ENCODE assay signal across 9 mouse cellular contexts in the genomic region with DNA sequence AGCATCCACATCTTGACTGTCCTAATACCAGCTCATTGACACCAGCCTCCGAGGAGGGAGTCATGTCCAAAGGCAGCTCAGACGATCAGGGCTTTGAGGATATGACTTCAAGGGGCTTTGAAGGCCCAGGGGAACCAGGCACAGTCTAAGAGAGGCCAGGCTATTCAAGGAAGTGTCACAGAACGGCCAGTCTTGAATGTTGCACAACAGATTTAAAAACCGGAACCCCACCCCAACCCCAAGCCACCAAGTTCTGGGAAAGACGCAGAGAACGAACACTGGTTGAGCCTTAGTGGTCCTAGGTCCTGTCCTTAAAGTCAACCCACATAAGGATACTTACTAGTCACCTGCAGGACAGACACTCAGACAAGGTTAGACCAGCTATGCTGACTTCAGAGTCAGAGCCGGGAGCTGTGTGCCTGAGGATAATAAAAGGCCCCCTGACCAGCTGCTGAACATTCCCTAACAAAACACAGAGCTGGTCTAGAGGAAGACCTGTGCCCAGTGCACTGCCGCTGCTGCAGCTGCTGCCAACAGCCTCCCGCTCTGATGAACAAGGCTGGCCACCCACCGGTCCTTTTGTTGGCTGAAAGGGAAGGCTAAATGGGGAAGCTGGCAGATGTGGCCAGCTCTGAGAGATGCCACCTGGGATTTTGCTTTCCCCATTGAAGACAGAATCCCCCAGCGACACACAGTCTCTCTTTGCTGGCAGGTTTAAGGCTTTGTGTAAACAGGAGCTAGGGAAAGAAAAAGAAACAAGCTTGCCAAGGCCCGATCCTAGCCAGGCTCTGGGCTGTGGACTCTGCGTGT. TPM values are rescaled to one million over a fixed set of nuclear protein-coding genes. Genes with fewer than 3 reads are reported as not detected.
DNase-seq lines count a peak whose midpoint lies in the region; ATAC-seq lines count a peak whose summit lies in the region.
"Had no signal": no experiment of that assay in that cellular context is flagged by ENCODE, and none has a peak within 500 bp of the region (broad histone marks: within the 10 kb centered on the region; RNA-seq: fewer than 3 reads in every experiment).

No protein-coding gene starts in this region.

- H3K9ac ChIP-seq in neural tube, embryonic 11.5 days (ENCODE audit: low read length), result peak overlapping the region; percentile 28; the same call in 1 of the 2 replicates
- H3K9ac ChIP-seq in neural tube, embryonic 15.5 days (replicated peaks), result no peak overlapping the region
- H3K9ac ChIP-seq in lung, embryonic 16.5 days (ENCODE audit: low read length), result no peak overlapping the region
- H3K9ac ChIP-seq in stomach, embryonic 14.5 days (replicated peaks; ENCODE audit: low read depth, low read length), result no peak overlapping the region

- H3K27ac ChIP-seq in neural tube, embryonic 11.5 days (ENCODE audit: low read depth, low read length), result no peak overlapping the region
- no peak overlapping the region for H3K27ac ChIP-seq in neural tube, embryonic 15.5 days (replicated peaks)
- peak overlapping the region; percentile 63 for H3K27ac ChIP-seq in lung, embryonic 16.5 days (ENCODE audit: low read length)
- H3K27ac ChIP-seq in stomach, embryonic 14.5 days (ENCODE audit: low read length), result peak overlapping the region; percentile 40; the same call in 1 of the 2 replicates

- no peak overlapping the region for H3K4me2 ChIP-seq in neural tube, embryonic 11.5 days (ENCODE audit: low read depth)
- H3K4me2 ChIP-seq in neural tube, embryonic 15.5 days, result no peak overlapping the region
- no peak overlapping the region for H3K4me2 ChIP-seq in lung, embryonic 16.5 days (ENCODE audit: low read depth, low read length)
- H3K4me2 ChIP-seq in stomach, embryonic 14.5 days (replicated peaks; ENCODE audit: low read depth, low read length), result no peak overlapping the region

- H3K4me1 ChIP-seq in neural tube, embryonic 11.5 days (ENCODE audit: control insufficient read depth, insufficient read depth, low read length), result no peaks in the 10 kb centered on the region
- H3K4me1 ChIP-seq in neural tube, embryonic 15.5 days, result peaks cover 7% of the 10 kb centered on the region
- peaks cover 4% of the 10 kb centered on the region for H3K4me1 ChIP-seq in lung, embryonic 16.5 days (replicated peaks; ENCODE audit: control insufficient read depth, insufficient read depth, low read length)
- H3K4me1 ChIP-seq in stomach, embryonic 14.5 days (ENCODE audit: control insufficient read depth, insufficient read depth, low read length), result peaks cover 4% of the 10 kb centered on the region; the same call in 1 of the 2 replicates

- no peaks in the 10 kb centered on the region for H3K36me3 ChIP-seq in neural tube, embryonic 11.5 days (ENCODE audit: control insufficient read depth, insufficient read depth, low read length)
- H3K36me3 ChIP-seq in neural tube, embryonic 15.5 days, result no peaks in the 10 kb centered on the region
- no peaks in the 10 kb centered on the region for H3K36me3 ChIP-seq in lung, embryonic 16.5 days (ENCODE audit: control insufficient read depth, insufficient read depth, low read length)
- no peaks in the 10 kb centered on the region for H3K36me3 ChIP-seq in stomach, embryonic 14.5 days (ENCODE audit: control insufficient read depth, insufficient read depth, low read length)

- peak; percentile 42 for DNase-seq in neural tube, embryonic 11.5 days (ENCODE audit: low spot score)
- DNase-seq in heart, adult 8-10 months (ENCODE audit: low spot score), result peak; percentile 19
- DNase-seq in gastrocnemius, postnatal 10 days, result no peak
- no peak for DNase-seq in T-cell, adult 2 months (ENCODE audit: low spot score)
- no peak for DNase-seq in natural killer cell, adult 2 months (ENCODE audit: low spot score in 2 of 2)

- no peaks in the 10 kb centered on the region for H3K9me3 ChIP-seq in neural tube, embryonic 11.5 days (ENCODE audit: control insufficient read depth, low read length)
- H3K9me3 ChIP-seq in neural tube, embryonic 15.5 days (replicated peaks), result no peaks in the 10 kb centered on the region
- H3K9me3 ChIP-seq in lung, embryonic 16.5 days (ENCODE audit: control insufficient read depth, low read length), result no peaks in the 10 kb centered on the region
- no peaks in the 10 kb centered on the region for H3K9me3 ChIP-seq in stomach, embryonic 14.5 days (ENCODE audit: control insufficient read depth, low read depth, low read length)

- WGBS in neural tube, embryonic 11.5 days, result 45% methylated on average over 13 of the region's 13 CpGs
- WGBS in neural tube, embryonic 15.5 days, result 41% methylated on average over 13 of the region's 13 CpGs
- WGBS in lung, embryonic 16.5 days, result 25% methylated on average over 13 of the region's 13 CpGs
- 41% methylated on average over 13 of the region's 13 CpGs for WGBS in stomach, embryonic 14.5 days

- ATAC-seq in neural tube, embryonic 11.5 days (ENCODE audit: insufficient read depth, low FRiP score, low TSS enrichment), result no peak
- ATAC-seq in neural tube, embryonic 15.5 days (ENCODE audit: low FRiP score), result no peak
- peak; percentile 63 for ATAC-seq in lung, embryonic 16.5 days (ENCODE audit: low read depth)
- ATAC-seq in stomach, embryonic 14.5 days (ENCODE audit: insufficient number of reproducible peaks, insufficient read depth, low FRiP score, low read depth), result peak; percentile 23; the same call in 1 of the 2 replicates
- ATAC-seq: Patski had no signal

- H3K4me3 ChIP-seq in neural tube, embryonic 11.5 days (ENCODE audit: low read depth, low read length), result no peak overlapping the region
- H3K4me3 ChIP-seq in neural tube, embryonic 15.5 days (replicated peaks), result no peak overlapping the region
- H3K4me3 ChIP-seq in lung, embryonic 16.5 days (ENCODE audit: low read length), result no peak overlapping the region
- H3K4me3 ChIP-seq in stomach, embryonic 14.5 days (ENCODE audit: low read depth, low read length), result no peak overlapping the region

- H3K27me3 ChIP-seq in neural tube, embryonic 11.5 days (ENCODE audit: control insufficient read depth, insufficient read depth, low read length), result no peaks in the 10 kb centered on the region
- no peaks in the 10 kb centered on the region; the same call in 1 of the 2 replicates for H3K27me3 ChIP-seq in neural tube, embryonic 15.5 days (replicated peaks)
- no peaks in the 10 kb centered on the region for H3K27me3 ChIP-seq in lung, embryonic 16.5 days (ENCODE audit: control insufficient read depth, insufficient read depth, low read depth, low read length)
- H3K27me3 ChIP-seq in stomach, embryonic 14.5 days (ENCODE audit: control insufficient read depth, insufficient read depth, low read length), result no peaks in the 10 kb centered on the region

RNA-seq across cellular contexts. Expression of a gene that starts 19.8 kb away (rescaled TPM):
- 5.3 and 7.3 TPM in 2 replicates for polyA plus RNA-seq in neural tube, embryonic 11.5 days (2014; fragmentation: Nextera tagmentation; extraction: Ambion mirVana)
- 8.0 and 8.4 TPM in 2 replicates for polyA plus RNA-seq in neural tube, embryonic 15.5 days (2015; fragmentation: Nextera tagmentation; extraction: Ambion mirVana)
- 1 to 10 TPM; 1.0 to 1.6 (median 1.5) TPM for total RNA-seq in heart, adult 8-10 months (2022)
- polyA plus RNA-seq in lung, embryonic 16.5 days (2015; fragmentation: Nextera tagmentation; extraction: Ambion mirVana), result 0.63 and 0.74 TPM in 2 replicates
- polyA plus RNA-seq in stomach, embryonic 14.5 days (2014; fragmentation: Nextera tagmentation; extraction: Ambion mirVana), result 2.3 and 2.7 TPM in 2 replicates
- total RNA-seq in gastrocnemius, postnatal 10 days (2021), result 10 to 100 TPM; 11.1 to 16.4 TPM

Comparison
In these comparisons a context has a peak if more than half of its experiments do, and no peak if none do; other contexts are left out.
1. ATAC-seq: peak in lung, embryonic 16.5 days (single experiment) and stomach, embryonic 14.5 days (single experiment); none in neural tube, embryonic 11.5 days (single experiment) and neural tube, embryonic 15.5 days (single experiment).
2. DNase-seq: peak in neural tube, embryonic 11.5 days (single experiment) and heart, adult 8-10 months (single experiment); none in gastrocnemius, postnatal 10 days (single experiment), T-cell, adult 2 months (single experiment) and natural killer cell, adult 2 months (0 of 2).
3. H3K27ac ChIP-seq: peak in lung, embryonic 16.5 days (single experiment) and stomach, embryonic 14.5 days (single experiment); none in neural tube, embryonic 11.5 days (single experiment) and neural tube, embryonic 15.5 days (single experiment).